Mouse (Mus musculus) MEL (cell line): Measurements from ENCODE around the gene Gm44805.

ENCODE experiments used
- CHD2 ChIP-seq: IDR thresholded peaks from 2 replicates; pipeline ENCODE4 v1.6.1; 2011; ENCODE audit warnings: low read length, improper control_type of control experiment
- CTCF ChIP-seq, 3 experiments: IDR thresholded peaks in 2 of 3; conservative IDR thresholded peaks in 1 of 3; 2 replicates each; pipeline ENCODE4 v1.5.1; 2011 to 2012; ENCODE audit warnings: low read length in 3 of 3, low read depth in 2 of 3, mild to moderate bottlenecking in 2 of 3, improper control_type of control experiment in 1 of 3, inconsistent platforms in 1 of 3, mixed read lengths in 1 of 3, moderate library complexity in 1 of 3; ENCODE audit not compliant: control insufficient read depth in 1 of 3, insufficient read depth in 1 of 3, poor library complexity in 1 of 3, severe bottlenecking in 1 of 3
- ELF1 ChIP-seq: IDR thresholded peaks from 2 replicates; pipeline ENCODE4 v1.6.1; 2014; ENCODE audit warnings: low read depth, mild to moderate bottlenecking, inconsistent platforms, low read length, improper control_type of control experiment, moderate library complexity
- EP300 ChIP-seq, 2 experiments: IDR thresholded peaks; 2 replicates each; pipeline ENCODE4 v1.6.1; 2011; ENCODE audit warnings: improper control_type of control experiment in 2 of 2, low read length in 2 of 2, low read depth in 1 of 2, mild to moderate bottlenecking in 1 of 2
- GATA1 ChIP-seq: IDR thresholded peaks from 2 replicates; pipeline ENCODE4 v1.6.1; 2011; ENCODE audit warnings: low read depth, low read length, improper control_type of control experiment
- HCFC1 ChIP-seq: IDR thresholded peaks from 2 replicates; pipeline ENCODE4 v1.6.1; 2012; ENCODE audit warnings: low read depth, mild to moderate bottlenecking, inconsistent platforms, low read length, improper control_type of control experiment, moderate library complexity
- MAX ChIP-seq: IDR thresholded peaks from 2 replicates; pipeline ENCODE4 v1.6.1; 2011; ENCODE audit warnings: low read length, improper control_type of control experiment
- POLR2A ChIP-seq, 2 experiments: IDR thresholded peaks; 2 replicates each; pipeline ENCODE4 v1.6.1; 2011 to 2012; ENCODE audit warnings: low read length in 2 of 2, mild to moderate bottlenecking in 2 of 2, control low read depth in 1 of 2, improper control_type of control experiment in 1 of 2, low read depth in 1 of 2, moderate library complexity in 1 of 2; ENCODE audit not compliant: control insufficient read depth in 1 of 2, insufficient read depth in 1 of 2, poor library complexity in 1 of 2
- POLR2AphosphoS2 ChIP-seq: IDR thresholded peaks from 2 replicates; pipeline ENCODE4 v1.6.1; 2011; ENCODE audit warnings: low read length, improper control_type of control experiment
- TBP ChIP-seq: IDR thresholded peaks from 2 replicates; pipeline ENCODE4 v1.8.0; 2011; ENCODE audit warnings: low read depth, low read length, improper control_type of control experiment
- TCF12 ChIP-seq: IDR thresholded peaks from 2 replicates; pipeline ENCODE4 v1.6.1; 2014; ENCODE audit warnings: low read depth, mild to moderate bottlenecking, inconsistent platforms, low read length, improper control_type of control experiment, moderate library complexity
- USF1 ChIP-seq: IDR thresholded peaks from 2 replicates; pipeline ENCODE4 v1.6.1; 2014; ENCODE audit warnings: low read depth, mild to moderate bottlenecking, inconsistent platforms, low read length, improper control_type of control experiment, moderate library complexity
- ZMIZ1 ChIP-seq: IDR thresholded peaks from 2 replicates; pipeline ENCODE4 v1.6.1; 2012; ENCODE audit warnings: low read depth, mild to moderate bottlenecking, inconsistent platforms, low read length, improper control_type of control experiment, moderate library complexity
- ZNF384 ChIP-seq: IDR thresholded peaks from 2 replicates; pipeline ENCODE4 v1.6.1; 2012; ENCODE audit warnings: low read depth, mild to moderate bottlenecking, inconsistent platforms, low read length, improper control_type of control experiment

DNA sequence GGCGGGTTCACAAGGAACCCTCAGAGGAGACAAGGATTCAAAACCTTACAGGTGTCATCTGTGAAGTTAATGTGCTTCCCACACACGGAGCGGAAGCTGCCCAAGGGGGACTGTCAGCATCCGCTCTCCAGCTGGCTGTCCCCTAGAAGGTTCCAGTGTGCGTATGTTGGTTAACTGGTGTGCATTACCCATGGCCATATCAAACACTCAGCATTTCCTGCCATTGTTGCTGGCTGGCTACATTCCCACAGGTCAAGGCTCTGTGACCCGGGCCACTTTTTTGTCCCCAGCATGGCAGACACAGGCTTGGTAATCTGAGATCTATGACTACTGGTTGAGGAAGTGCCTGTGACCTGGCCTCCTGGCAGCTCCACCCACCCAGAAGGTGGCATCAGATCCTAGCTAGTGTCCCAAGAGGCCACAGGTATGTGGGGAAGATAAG lies 41.6 kb upstream of the Gm44805 start:
- TF ChIP-seq CTCF (IDR thresholded peaks at IDR 0.05 in 2 of 3, conservative IDR thresholded peaks at IDR 0.05 in 1 of 3; ENCODE audit: control insufficient read depth in 1 of 3, insufficient read depth in 1 of 3, low read depth in 2 of 3, low read length in 3 of 3, poor library complexity in 1 of 3, severe bottlenecking in 1 of 3) (no peak), TCF12 (no peak), EP300 (IDR thresholded peaks at IDR 0.05; ENCODE audit: low read depth in 1 of 2, low read length in 2 of 2) (no peak), POLR2A (IDR thresholded peaks at IDR 0.05; ENCODE audit: control insufficient read depth in 1 of 2, insufficient read depth in 1 of 2, low read depth in 1 of 2, low read length in 2 of 2, poor library complexity in 1 of 2) (no peak), USF1 (no peak), GATA1 (no peak), CHD2 (no peak), ZNF384 (no peak), POLR2AphosphoS2 (no peak), TBP (no peak), MAX (no peak), ELF1 (no peak), HCFC1 (no peak), ZMIZ1 (no peak)
